Mouse (Mus musculus): ENCODE results near the gene Ttll5. TPM values are rescaled to one million over a fixed set of nuclear protein-coding genes. Genes with fewer than 3 reads are reported as not detected.

Gene Ttll5
- polyA plus RNA-seq, 1 experiment from 2014 or later, result 11.3 TPM

- under 1% methylated on average over 35 of the region's 35 CpGs for WGBS
- H3K9me3 ChIP-seq (ENCODE audit: low read length), result no peaks in the 10 kb centered on the region
- no peaks in the 10 kb centered on the region for H3K36me3 ChIP-seq (ENCODE audit: insufficient read depth, low read length)
- peak; percentile 55 for ATAC-seq (ENCODE audit: low FRiP score, low TSS enrichment)
- peaks cover 17% of the 10 kb centered on the region for H3K4me1 ChIP-seq (ENCODE audit: insufficient read depth, low read length)
- H3K9ac ChIP-seq (replicated peaks; ENCODE audit: low read length), result peak within 1 kb of the TSS; percentile 67
- H3K4me3 ChIP-seq (ENCODE audit: low read length), result peak within 1 kb of the TSS; percentile 68
- H3K27me3 ChIP-seq (ENCODE audit: insufficient read depth, low read length), result 0 out of 2 replicates have a peak, but pooled peaks cover 4% of the 10 kb centered on the region
- no peak within 1 kb of the TSS for H3K27ac ChIP-seq (ENCODE audit: low read length)
- peak within 1 kb of the TSS; percentile 59 for H3K4me2 ChIP-seq (replicated peaks; ENCODE audit: low read depth, low read length)
These were observed 258.1 kb downstream of the Ttll5 start, which contains the start of gene Ift43 for GRCm38 (mm10) chr12:86082481-86083012. Gene Ift43 (plus strand): TSS chr12:86082541.

GRCm38 (mm10) chr12:86085873-86086272 lies 261.4 kb downstream of the Ttll5 start:
- Histone ChIP-seq H3K36me3 (ENCODE audit: insufficient read depth, low read length) (peaks cover 3% of the 10 kb centered on the region; the same call in 1 of the 2 replicates), H3K9me3 (ENCODE audit: low read length) (no peaks in the 10 kb centered on the region), H3K27ac (ENCODE audit: low read length) (no peak overlapping the region), H3K4me3 (ENCODE audit: low read length) (no peak overlapping the region), H3K4me1 (ENCODE audit: insufficient read depth, low read length) (peaks cover 6% of the 10 kb centered on the region; the same call in 1 of the 2 replicates), H3K9ac (replicated peaks; ENCODE audit: low read length) (no peak overlapping the region), H3K27me3 (ENCODE audit: insufficient read depth, low read length) (0 out of 2 replicates have a peak, but pooled peaks cover 4% of the 10 kb centered on the region), H3K4me2 (replicated peaks; ENCODE audit: low read depth, low read length) (no peak overlapping the region)
- WGBS, result 93% methylated on average over 7 of the region's 7 CpGs
- ATAC-seq (ENCODE audit: low FRiP score, low TSS enrichment), result no peak

- no peak overlapping the region for H3K9ac ChIP-seq (replicated peaks; ENCODE audit: low read length)
- WGBS, result 76% methylated on average over 8 of the region's 8 CpGs
- H3K9me3 ChIP-seq (ENCODE audit: low read length), result no peaks in the 10 kb centered on the region
- ATAC-seq (ENCODE audit: low FRiP score, low TSS enrichment), result no peak
- H3K4me1 ChIP-seq (ENCODE audit: insufficient read depth, low read length), result peaks cover 7% of the 10 kb centered on the region; the same call in 1 of the 2 replicates
- H3K27ac ChIP-seq (ENCODE audit: low read length), result no peak overlapping the region
- H3K4me2 ChIP-seq (replicated peaks; ENCODE audit: low read depth, low read length), result no peak overlapping the region
- H3K36me3 ChIP-seq (ENCODE audit: insufficient read depth, low read length), result peaks cover 3% of the 10 kb centered on the region; the same call in 1 of the 2 replicates
- H3K27me3 ChIP-seq (ENCODE audit: insufficient read depth, low read length), result no peaks in the 10 kb centered on the region
- no peak overlapping the region for H3K4me3 ChIP-seq (ENCODE audit: low read length)
These were observed 262.1 kb downstream of the Ttll5 start for GRCm38 (mm10) chr12:86086550-86086949.

GRCm38 (mm10) chr12:86088042-86088441 lies 263.6 kb downstream of the Ttll5 start:
- no peak overlapping the region for H3K4me2 ChIP-seq (replicated peaks; ENCODE audit: low read depth, low read length)
- H3K4me1 ChIP-seq (ENCODE audit: insufficient read depth, low read length), result peaks cover 13% of the 10 kb centered on the region; the same call in 1 of the 2 replicates
- no peak for ATAC-seq (ENCODE audit: low FRiP score, low TSS enrichment)
- no peaks in the 10 kb centered on the region for H3K27me3 ChIP-seq (ENCODE audit: insufficient read depth, low read length)
- WGBS, result 54% methylated on average over 7 of the region's 7 CpGs
- H3K9ac ChIP-seq (replicated peaks; ENCODE audit: low read length), result no peak overlapping the region
- H3K27ac ChIP-seq (ENCODE audit: low read length), result no peak overlapping the region
- no peaks in the 10 kb centered on the region for H3K9me3 ChIP-seq (ENCODE audit: low read length)
- H3K36me3 ChIP-seq (ENCODE audit: insufficient read depth, low read length), result peaks cover 3% of the 10 kb centered on the region; the same call in 1 of the 2 replicates
- H3K4me3 ChIP-seq (ENCODE audit: low read length), result no peak overlapping the region

GRCm38 (mm10) chr12:86090764-86091163 lies 266.3 kb downstream of the Ttll5 start:
- H3K4me1 ChIP-seq (ENCODE audit: insufficient read depth, low read length), result peaks cover 9% of the 10 kb centered on the region; the same call in 1 of the 2 replicates
- no peak overlapping the region for H3K27ac ChIP-seq (ENCODE audit: low read length)
- H3K9ac ChIP-seq (replicated peaks; ENCODE audit: low read length), result no peak overlapping the region
- no peak overlapping the region for H3K4me2 ChIP-seq (replicated peaks; ENCODE audit: low read depth, low read length)
- no peak for ATAC-seq (ENCODE audit: low FRiP score, low TSS enrichment)
- 76% methylated on average over 4 of the region's 4 CpGs for WGBS
- H3K36me3 ChIP-seq (ENCODE audit: insufficient read depth, low read length), result peaks cover 3% of the 10 kb centered on the region; the same call in 1 of the 2 replicates
- no peaks in the 10 kb centered on the region for H3K27me3 ChIP-seq (ENCODE audit: insufficient read depth, low read length)
- H3K4me3 ChIP-seq (ENCODE audit: low read length), result no peak overlapping the region
- no peaks in the 10 kb centered on the region for H3K9me3 ChIP-seq (ENCODE audit: low read length)

- peak; percentile 76 for ATAC-seq (ENCODE audit: low FRiP score, low TSS enrichment)
- no peaks in the 10 kb centered on the region for H3K27me3 ChIP-seq (ENCODE audit: insufficient read depth, low read length)
- peaks cover 3% of the 10 kb centered on the region; the same call in 1 of the 2 replicates for H3K36me3 ChIP-seq (ENCODE audit: insufficient read depth, low read length)
- no peak overlapping the region for H3K4me3 ChIP-seq (ENCODE audit: low read length)
- H3K27ac ChIP-seq (ENCODE audit: low read length), result no peak overlapping the region
- H3K4me2 ChIP-seq (replicated peaks; ENCODE audit: low read depth, low read length), result 0 out of 2 replicates have a peak overlapping the region, but pooled peaks have one; percentile 17
- peaks cover 9% of the 10 kb centered on the region; the same call in 1 of the 2 replicates for H3K4me1 ChIP-seq (ENCODE audit: insufficient read depth, low read length)
- no peak overlapping the region for H3K9ac ChIP-seq (replicated peaks; ENCODE audit: low read length)
- H3K9me3 ChIP-seq (ENCODE audit: low read length), result no peaks in the 10 kb centered on the region
- WGBS, result 31% methylated on average over 18 of the region's 18 CpGs
These were observed 267.2 kb downstream of the Ttll5 start for GRCm38 (mm10) chr12:86091601-86092132.

- peaks cover 9% of the 10 kb centered on the region; the same call in 1 of the 2 replicates for H3K4me1 ChIP-seq (ENCODE audit: insufficient read depth, low read length)
- H3K4me3 ChIP-seq (ENCODE audit: low read length), result no peak overlapping the region
- H3K27ac ChIP-seq (ENCODE audit: low read length), result no peak overlapping the region
- peaks cover 3% of the 10 kb centered on the region; the same call in 1 of the 2 replicates for H3K36me3 ChIP-seq (ENCODE audit: insufficient read depth, low read length)
- no peak overlapping the region for H3K4me2 ChIP-seq (replicated peaks; ENCODE audit: low read depth, low read length)
- WGBS, result 94% methylated on average over 4 of the region's 4 CpGs
- H3K9me3 ChIP-seq (ENCODE audit: low read length), result no peaks in the 10 kb centered on the region
- H3K9ac ChIP-seq (replicated peaks; ENCODE audit: low read length), result no peak overlapping the region
- H3K27me3 ChIP-seq (ENCODE audit: insufficient read depth, low read length), result no peaks in the 10 kb centered on the region
- ATAC-seq (ENCODE audit: low FRiP score, low TSS enrichment), result no peak
These were observed 269.6 kb downstream of the Ttll5 start for GRCm38 (mm10) chr12:86094075-86094474.

- ATAC-seq (ENCODE audit: low FRiP score, low TSS enrichment), result no peak
- WGBS, result 88% methylated on average over 4 of the region's 4 CpGs
- no peak overlapping the region for H3K4me2 ChIP-seq (replicated peaks; ENCODE audit: low read depth, low read length)
These were observed 271.3 kb downstream of the Ttll5 start for GRCm38 (mm10) chr12:86095806-86096205.

GRCm38 (mm10) chr12:86097781-86098180 lies 273.3 kb downstream of the Ttll5 start:
- Histone ChIP-seq H3K27me3 (ENCODE audit: insufficient read depth, low read length) (no peaks in the 10 kb centered on the region), H3K9me3 (ENCODE audit: low read length) (no peaks in the 10 kb centered on the region), H3K4me2 (replicated peaks; ENCODE audit: low read depth, low read length) (no peak overlapping the region), H3K27ac (ENCODE audit: low read length) (no peak overlapping the region), H3K36me3 (ENCODE audit: insufficient read depth, low read length) (no peaks in the 10 kb centered on the region), H3K4me1 (ENCODE audit: insufficient read depth, low read length) (no peaks in the 10 kb centered on the region), H3K4me3 (ENCODE audit: low read length) (no peak overlapping the region), H3K9ac (replicated peaks; ENCODE audit: low read length) (no peak overlapping the region)
- ATAC-seq (ENCODE audit: low FRiP score, low TSS enrichment), result no peak
- 85% methylated on average over 11 of the region's 11 CpGs for WGBS

More at GRCm38 (mm10) chr12:86095806-86096205, 271.3 kb downstream of the Ttll5 start:
- Histone ChIP-seq H3K36me3 (ENCODE audit: insufficient read depth, low read length) (no peaks in the 10 kb centered on the region), H3K27ac (ENCODE audit: low read length) (no peak overlapping the region), H3K9me3 (ENCODE audit: low read length) (no peaks in the 10 kb centered on the region), H3K4me3 (ENCODE audit: low read length) (no peak overlapping the region), H3K4me1 (ENCODE audit: insufficient read depth, low read length) (peaks cover 9% of the 10 kb centered on the region; the same call in 1 of the 2 replicates), H3K9ac (replicated peaks; ENCODE audit: low read length) (no peak overlapping the region), H3K27me3 (ENCODE audit: insufficient read depth, low read length) (no peaks in the 10 kb centered on the region)

- 67% methylated on average over 3 of the region's 3 CpGs for WGBS
These were observed 276.3 kb downstream of the Ttll5 start for GRCm38 (mm10) chr12:86100711-86101110.

More at GRCm38 (mm10) chr12:86100711-86101110, 276.3 kb downstream of the Ttll5 start:
- no peak overlapping the region for H3K4me3 ChIP-seq (ENCODE audit: low read length)
- H3K27me3 ChIP-seq (ENCODE audit: insufficient read depth, low read length), result no peaks in the 10 kb centered on the region
- H3K4me2 ChIP-seq (replicated peaks; ENCODE audit: low read depth, low read length), result no peak overlapping the region
- no peak overlapping the region for H3K9ac ChIP-seq (replicated peaks; ENCODE audit: low read length)
- peaks cover 17% of the 10 kb centered on the region; the same call in 1 of the 2 replicates for H3K4me1 ChIP-seq (ENCODE audit: insufficient read depth, low read length)
- no peak overlapping the region for H3K27ac ChIP-seq (ENCODE audit: low read length)
- no peaks in the 10 kb centered on the region for H3K36me3 ChIP-seq (ENCODE audit: insufficient read depth, low read length)
- ATAC-seq (ENCODE audit: low FRiP score, low TSS enrichment), result no peak
- H3K9me3 ChIP-seq (ENCODE audit: low read length), result no peaks in the 10 kb centered on the region

Measured in kidney, embryonic 16.5 days (tissue).